7 mouse cellular contexts compared by ENCODE assay signal in the genomic region with DNA sequence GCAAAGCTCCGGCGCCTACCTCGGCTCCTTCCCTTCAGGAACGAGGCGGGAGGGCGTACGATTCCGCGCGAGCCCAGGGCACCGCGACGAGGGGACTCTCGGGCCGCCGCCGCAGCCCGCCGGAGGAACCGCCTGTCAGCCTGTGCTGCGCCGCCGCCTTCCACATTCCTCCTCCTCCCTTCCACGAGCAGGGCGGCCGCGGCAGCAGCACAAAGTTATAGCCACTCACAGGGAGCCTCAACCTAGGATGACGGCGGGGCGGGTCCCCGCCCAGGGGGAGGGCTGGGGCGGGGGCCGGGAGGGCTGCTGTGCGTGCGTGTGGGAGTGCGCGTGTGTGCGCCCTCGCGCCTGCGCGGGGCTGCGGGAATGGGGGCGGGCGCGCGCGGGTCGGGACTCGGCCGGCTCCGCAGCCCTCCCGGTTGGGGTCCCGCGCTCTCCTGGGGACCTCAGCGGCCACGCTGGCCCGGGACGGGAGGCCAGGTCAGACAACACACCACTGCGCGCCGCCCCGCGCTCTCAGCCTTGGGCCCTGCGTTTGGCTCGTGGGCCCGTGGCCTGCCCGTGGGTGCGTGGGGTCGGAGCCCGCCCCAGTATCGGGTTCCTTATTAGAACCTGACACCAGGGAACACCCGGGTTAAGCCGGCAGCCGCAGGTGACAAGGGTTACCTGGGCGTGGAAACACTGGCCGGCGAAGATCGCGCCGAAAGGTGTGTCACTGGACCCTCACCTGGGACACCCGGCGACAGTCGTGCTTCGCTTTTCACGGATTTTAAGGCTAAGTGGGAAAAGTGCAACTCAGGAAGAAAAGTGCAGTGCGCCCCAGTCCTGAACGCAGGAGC. TPM values are rescaled to one million over a fixed set of nuclear protein-coding genes. Genes with fewer than 3 reads are reported as not detected.
DNase-seq lines count a peak whose midpoint lies in the region; ATAC-seq and TF ChIP-seq lines count a peak whose summit lies in the region.

Gene Foxo3, minus strand, starts transcription at position 249 of the 839 bp plus-strand sequence.

- 0 out of 2 replicates have a peak, but pooled peaks cover 5% of the 10 kb centered on the region for H3K27me3 ChIP-seq in embryonic facial prominence, embryonic 12.5 days
- peaks cover 18% of the 10 kb centered on the region for H3K27me3 ChIP-seq in limb, embryonic 10.5 days (ENCODE audit: low read depth, poor library complexity, severe bottlenecking)
- H3K27me3 ChIP-seq in midbrain, embryonic 12.5 days, result peaks cover 38% of the 10 kb centered on the region
- no peaks in the 10 kb centered on the region for H3K27me3 ChIP-seq in small intestine, adult 2 months (ENCODE audit: control insufficient read depth, insufficient read depth, low read length)

- ATAC-seq in embryonic facial prominence, embryonic 12.5 days (ENCODE audit: insufficient number of reproducible peaks, insufficient read depth, low FRiP score, low TSS enrichment), result peak; percentile 79
- peak; percentile 71 for ATAC-seq in midbrain, embryonic 12.5 days (ENCODE audit: low FRiP score, low read depth)

- WGBS in embryonic facial prominence, embryonic 12.5 days, result under 1% methylated on average over 80 of the region's 88 CpGs
- under 1% methylated on average over 83 of the region's 88 CpGs for WGBS in limb, embryonic 10.5 days
- under 1% methylated on average over 70 of the region's 88 CpGs for WGBS in midbrain, embryonic 12.5 days
- WGBS in small intestine, adult 2 months, result under 1% methylated on average over 87 of the region's 88 CpGs

- peak; percentile 98 for TF ChIP-seq POLR2A in small intestine, adult 2 months (IDR thresholded peaks at IDR 0.05; ENCODE audit: low read depth, low read length)

- H3K4me3 ChIP-seq in embryonic facial prominence, embryonic 12.5 days, result peak within 1 kb of the TSS; percentile 82
- peak within 1 kb of the TSS; percentile 88 for H3K4me3 ChIP-seq in limb, embryonic 10.5 days
- peak within 1 kb of the TSS; percentile 85 for H3K4me3 ChIP-seq in midbrain, embryonic 12.5 days
- peak within 1 kb of the TSS; percentile 97 for H3K4me3 ChIP-seq in small intestine, adult 2 months (ENCODE audit: low read depth, low read length)

- H3K4me1 ChIP-seq in embryonic facial prominence, embryonic 12.5 days, result peaks cover 25% of the 10 kb centered on the region
- H3K4me1 ChIP-seq in limb, embryonic 10.5 days, result peaks cover 38% of the 10 kb centered on the region
- peaks cover 20% of the 10 kb centered on the region for H3K4me1 ChIP-seq in midbrain, embryonic 12.5 days
- H3K4me1 ChIP-seq in small intestine, adult 2 months (ENCODE audit: control insufficient read depth, insufficient read depth, insufficient read length, low read length), result peaks cover 20% of the 10 kb centered on the region

- peak within 1 kb of the TSS; percentile 95 for H3K27ac ChIP-seq in embryonic facial prominence, embryonic 12.5 days
- peak within 1 kb of the TSS; percentile 92 for H3K27ac ChIP-seq in limb, embryonic 10.5 days
- peak within 1 kb of the TSS; percentile 95 for H3K27ac ChIP-seq in midbrain, embryonic 12.5 days (replicated peaks)
- H3K27ac ChIP-seq in small intestine, adult 2 months (ENCODE audit: insufficient read depth, low read depth, low read length), result peak within 1 kb of the TSS; percentile 95

- 0 out of 2 replicates have a peak, but pooled peaks cover 4% of the 10 kb centered on the region for H3K36me3 ChIP-seq in embryonic facial prominence, embryonic 12.5 days
- H3K36me3 ChIP-seq in limb, embryonic 10.5 days, result no peaks in the 10 kb centered on the region
- H3K36me3 ChIP-seq in midbrain, embryonic 12.5 days, result no peaks in the 10 kb centered on the region
- H3K36me3 ChIP-seq in small intestine, adult 2 months (ENCODE audit: control insufficient read depth, insufficient read depth, low read length), result peaks cover 8% of the 10 kb centered on the region; the same call in 1 of the 2 replicates

- peak within 1 kb of the TSS; percentile 81 for H3K9ac ChIP-seq in embryonic facial prominence, embryonic 12.5 days
- peak within 1 kb of the TSS; percentile 76 for H3K9ac ChIP-seq in midbrain, embryonic 12.5 days (replicated peaks)

- no peaks in the 10 kb centered on the region for H3K9me3 ChIP-seq in embryonic facial prominence, embryonic 12.5 days
- H3K9me3 ChIP-seq in limb, embryonic 10.5 days (replicated peaks), result no peaks in the 10 kb centered on the region
- H3K9me3 ChIP-seq in midbrain, embryonic 12.5 days, result no peaks in the 10 kb centered on the region

- H3K4me2 ChIP-seq in embryonic facial prominence, embryonic 12.5 days (replicated peaks), result peak within 1 kb of the TSS; percentile 98
- peak within 1 kb of the TSS; percentile 99 for H3K4me2 ChIP-seq in midbrain, embryonic 12.5 days (replicated peaks)

- peak; percentile 95 for DNase-seq in adrenal gland, postnatal 14 days
- peak; percentile 100 for DNase-seq in heart, adult 11 months
- DNase-seq in kidney, adult 18-20 months, result peak; percentile 95
- DNase-seq in limb, embryonic 10.5 days (ENCODE audit: low spot score), result peak; percentile 92

- 0 out of 2 replicates have a peak, but pooled peaks have one; percentile 5 for TF ChIP-seq CTCF in small intestine, adult 2 months (IDR thresholded peaks at IDR 0.05; ENCODE audit: extremely low read depth, insufficient read length, insufficient replicate concordance, low read depth, low read length)

RNA-seq across cellular contexts. Expression of gene Foxo3, which starts in this region (rescaled TPM):
- total RNA-seq in adrenal gland, postnatal 14 days (2021), result 49.0 and 55.7 TPM in 2 replicates
- 5.9 and 6.5 TPM in 2 replicates for polyA plus RNA-seq in embryonic facial prominence, embryonic 12.5 days (2016; fragmentation: Nextera tagmentation; extraction: Ambion mirVana)
- polyA plus RNA-seq in limb, embryonic 10.5 days (2016; fragmentation: Nextera tagmentation; extraction: Ambion mirVana), result 2.3 and 3.8 TPM in 2 replicates
- 3.6 TPM in 2 replicates for polyA plus RNA-seq in midbrain, embryonic 12.5 days (2016; fragmentation: Nextera tagmentation; extraction: Ambion mirVana)
- polyA plus RNA-seq in small intestine, adult 2 months (2012; rRNA removed), result 25.5 and 49.5 TPM in 2 replicates

Comparison
In these comparisons a context has a peak if more than half of its experiments do, and no peak if none do; other contexts are left out.
1. Peak in every context shown above with its lines: DNase-seq, ATAC-seq, H3K4me3 ChIP-seq and H3K27ac ChIP-seq.